Mouse (Mus musculus) left cerebral cortex, adult 8-10 months (tissue): ENCODE measurements around the gene Pgap3. TPM values are rescaled to one million over a fixed set of nuclear protein-coding genes. Genes with fewer than 3 reads are reported as not detected.

Source experiments
- DNase-seq, 2 experiments: peaks; one replicate each; pipeline ENCODE4 v3.0.0; 2022; ENCODE audit warnings: low spot score in 2 of 2
- total RNA-seq, 4 experiments: library from RNA; stranded (reverse); gene quantifications; 2 replicates each; pipeline ENCODE4 v1.2.4; 2022

Pgap3 gene
- total RNA-seq, 4 experiments from 2014 or later = 8.5 to 11.1 (median 9.9) TPM

- DNase-seq = no peak
These were observed 12.6 kb upstream of the Pgap3 start for GRCm38 (mm10) chr11:98412797-98413301.

- no peak for DNase-seq
These were observed 12.0 kb upstream of the Pgap3 start, which contains the start of gene Erbb2 for GRCm38 (mm10) chr11:98412273-98412796. Erbb2 (plus strand) TSS chr11:98412470.

GRCm38 (mm10) chr11:98409341-98409822, 9.1 kb upstream of the Pgap3 start:
- DNase-seq = no peak

- DNase-seq = no peak
These were observed 8.6 kb upstream of the Pgap3 start for GRCm38 (mm10) chr11:98408872-98409271.

- no peak for DNase-seq
These were observed 6.3 kb upstream of the Pgap3 start for GRCm38 (mm10) chr11:98406621-98407020.

GRCm38 (mm10) chr11:98400816-98401215, 526 bp upstream of the Pgap3 start:
- DNase-seq = no peak

GRCm38 (mm10) chr11:98397946-98398345, 2.3 kb downstream of the Pgap3 start:
- DNase-seq = no peak

GRCm38 (mm10) chr11:98395041-98395440, 5.2 kb downstream of the Pgap3 start:
- no peak for DNase-seq

- no peak for DNase-seq
These were observed 6.0 kb downstream of the Pgap3 start for GRCm38 (mm10) chr11:98394301-98394700.

- DNase-seq = no peak
These were observed 7.0 kb downstream of the Pgap3 start for GRCm38 (mm10) chr11:98393317-98393716.

- no peak for DNase-seq
These were observed 7.6 kb downstream of the Pgap3 start for GRCm38 (mm10) chr11:98392645-98393044.

GRCm38 (mm10) chr11:98392034-98392433, 8.3 kb downstream of the Pgap3 start:
- no peak for DNase-seq

- DNase-seq = no peak
These were observed 10.1 kb downstream of the Pgap3 start for GRCm38 (mm10) chr11:98390141-98390540.

GRCm38 (mm10) chr11:98389221-98389780, 11.0 kb downstream of the Pgap3 start:
- no peak for DNase-seq

- no peak for DNase-seq
These were observed 12.0 kb downstream of the Pgap3 start for GRCm38 (mm10) chr11:98388282-98388681.

GRCm38 (mm10) chr11:98387056-98387577, 13.2 kb downstream of the Pgap3 start:
- DNase-seq = no peak

GRCm38 (mm10) chr11:98386596-98386995, 13.7 kb downstream of the Pgap3 start:
- no peak for DNase-seq

GRCm38 (mm10) chr11:98385638-98386585, 14.4 kb downstream of the Pgap3 start, which contains the start of gene Pnmt:
Pnmt (plus strand) TSS chr11:98386450.
- no peak for DNase-seq

GRCm38 (mm10) chr11:98384721-98385637, 15.3 kb downstream of the Pgap3 start:
- no peak for DNase-seq

- no peak for DNase-seq
These were observed 16.1 kb downstream of the Pgap3 start for GRCm38 (mm10) chr11:98384216-98384615.
